Mouse (Mus musculus) heart, embryonic 12.5 days (tissue): ENCODE results near the gene Reps2. TPM values are rescaled to one million over a fixed set of nuclear protein-coding genes. Genes with fewer than 3 reads are reported as not detected.

ENCODE experiments used
- ATAC-seq: fragments of 200-750 bp; cut with Nextera tagmentation; 2 replicates; pipeline ENCODE4 v1.8.0; 2017; ENCODE audit warnings: moderate TSS enrichment, moderate library complexity; ENCODE audit not compliant: insufficient number of reproducible peaks, low FRiP score
- H3K27ac ChIP-seq: fragments of 300-500 bp; sonication (generic); 2 replicates; pipeline ENCODE4 v1.5.1; 2016; ENCODE audit warnings: mild to moderate bottlenecking, moderate library complexity; ENCODE audit not compliant: poor library complexity, severe bottlenecking
- H3K27me3 ChIP-seq: fragments of 300-500 bp; sonication (generic); replicated peaks from 2 replicates; pipeline ENCODE4 v1.6.1; 2016; ENCODE audit warnings: mild to moderate bottlenecking, moderate library complexity
- H3K36me3 ChIP-seq: fragments of 300-500 bp; sonication (generic); 2 replicates; pipeline ENCODE4 v1.6.1; 2016; ENCODE audit warnings: mild to moderate bottlenecking, moderate library complexity
- H3K4me1 ChIP-seq: fragments of 300-500 bp; sonication (generic); replicated peaks from 2 replicates; pipeline ENCODE4 v1.6.1; 2016; ENCODE audit warnings: mild to moderate bottlenecking
- H3K4me2 ChIP-seq: fragments of 300-500 bp; sonication (generic); 2 replicates; pipeline ENCODE4 v1.6.1; 2016; ENCODE audit warnings: mild to moderate bottlenecking, moderate library complexity
- H3K4me3 ChIP-seq: fragments of 300-500 bp; sonication (generic); 2 replicates; pipeline ENCODE4 v1.5.1; 2016; ENCODE audit warnings: mild to moderate bottlenecking
- H3K9ac ChIP-seq: fragments of 300-500 bp; sonication (generic); 2 replicates; pipeline ENCODE4 v1.6.1; 2016; ENCODE audit warnings: mild to moderate bottlenecking, moderate library complexity
- H3K9me3 ChIP-seq: fragments of 300-500 bp; sonication (generic); replicated peaks from 2 replicates; pipeline ENCODE4 v1.6.1; 2016; ENCODE audit warnings: mild to moderate bottlenecking, moderate library complexity
- WGBS: fragments of 180-500 bp; shearing (Covaris S2); methylation state at CpG from one replicate; pipeline ENCODE4 v1.1.7; 2016; 5-methylcytosine and 5-hydroxymethylcytosine counted together
- polyA plus RNA-seq: library from polyadenylated mRNA; unstranded; fragments of >200 nt; fragmentation: Nextera tagmentation; extraction: Ambion mirVana; gene quantifications from 2 replicates; pipeline ENCODE4 v1.2.1, GENCODE M21; 2016

Gene Reps2
- polyA plus RNA-seq, 1 experiment from 2014 or later = 0.52 TPM

DNA sequence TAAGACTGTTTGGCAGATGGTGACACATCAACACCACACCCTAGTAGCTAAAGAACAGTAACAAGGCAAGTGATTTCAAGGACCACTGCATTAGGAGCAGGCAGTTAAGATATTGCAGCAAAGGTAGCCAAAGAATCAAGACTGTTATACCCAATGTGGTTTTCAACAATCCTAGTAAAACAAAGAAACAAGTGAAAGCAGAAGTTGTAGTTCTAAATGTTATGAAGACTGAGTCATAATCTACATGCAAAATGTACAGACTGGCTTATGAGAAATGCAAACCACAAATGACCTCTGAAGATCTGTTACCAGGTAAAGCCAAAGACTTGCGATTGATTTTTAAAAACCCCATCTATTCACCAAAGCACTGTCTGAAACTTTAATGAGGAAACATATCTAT, 101.5 kb downstream of the Reps2 start:
- Histone ChIP-seq H3K4me3 (no peak overlapping the region), H3K27me3 (no peaks in the 10 kb centered on the region), H3K9ac (no peak overlapping the region), H3K9me3 (no peaks in the 10 kb centered on the region), H3K27ac (no peak overlapping the region), H3K36me3 (no peaks in the 10 kb centered on the region), H3K4me2 (no peak overlapping the region), H3K4me1 (no peaks in the 10 kb centered on the region)
- ATAC-seq = no peak
- 76% methylated on average over 1 of the region's 1 CpGs for WGBS

DNA sequence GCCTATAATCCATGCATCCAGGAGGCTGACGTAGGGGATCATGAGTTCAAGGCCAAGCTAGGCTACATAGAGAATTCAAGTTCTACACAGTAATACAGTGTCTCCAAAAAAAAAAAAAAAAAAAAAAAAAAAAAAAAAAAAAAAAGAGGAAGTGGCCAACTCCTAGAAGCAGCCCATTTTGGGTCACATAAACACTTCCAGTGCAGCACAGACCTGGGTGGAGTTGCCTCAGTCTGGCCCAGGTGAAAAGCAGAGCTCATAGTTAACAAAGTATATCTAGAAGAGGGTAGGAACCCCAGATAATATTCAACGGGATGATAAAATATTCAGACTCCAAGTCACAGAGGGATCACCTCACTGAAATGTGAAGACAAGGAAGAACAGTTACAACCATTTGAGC, 112.4 kb downstream of the Reps2 start:
- Histone ChIP-seq H3K9me3 (no peaks in the 10 kb centered on the region), H3K4me1 (no peaks in the 10 kb centered on the region), H3K36me3 (no peaks in the 10 kb centered on the region), H3K4me3 (no peak overlapping the region), H3K27ac (no peak overlapping the region), H3K4me2 (no peak overlapping the region), H3K27me3 (no peaks in the 10 kb centered on the region), H3K9ac (no peak overlapping the region)
- ATAC-seq = no peak
- WGBS = 76% methylated on average over 2 of the region's 2 CpGs

DNA sequence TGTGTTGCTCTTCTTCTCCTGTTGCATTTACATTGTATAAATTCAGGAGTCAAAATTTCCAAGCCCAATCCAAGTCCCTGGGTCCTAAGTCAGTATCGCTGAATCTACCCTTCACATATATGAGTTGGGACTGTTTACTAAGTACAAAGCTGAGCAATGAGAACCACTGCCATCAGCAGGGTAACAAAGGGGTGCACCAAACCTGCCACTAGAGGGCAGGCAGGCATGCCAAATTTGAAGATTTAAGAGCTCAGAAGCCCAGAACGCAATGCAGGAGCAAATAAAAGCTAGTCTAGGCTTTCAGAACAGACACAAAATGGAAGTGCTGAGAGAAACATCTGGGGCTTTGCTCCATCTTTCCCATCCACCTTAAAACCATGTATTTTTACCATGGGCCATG, 116.2 kb downstream of the Reps2 start:
- Histone ChIP-seq H3K4me3 (no peak overlapping the region), H3K27ac (no peak overlapping the region), H3K27me3 (no peaks in the 10 kb centered on the region), H3K4me1 (no peaks in the 10 kb centered on the region), H3K4me2 (no peak overlapping the region), H3K9me3 (no peaks in the 10 kb centered on the region), H3K36me3 (no peaks in the 10 kb centered on the region), H3K9ac (no peak overlapping the region)
- 26% methylated on average over 2 of the region's 2 CpGs for WGBS
- ATAC-seq = no peak

DNA sequence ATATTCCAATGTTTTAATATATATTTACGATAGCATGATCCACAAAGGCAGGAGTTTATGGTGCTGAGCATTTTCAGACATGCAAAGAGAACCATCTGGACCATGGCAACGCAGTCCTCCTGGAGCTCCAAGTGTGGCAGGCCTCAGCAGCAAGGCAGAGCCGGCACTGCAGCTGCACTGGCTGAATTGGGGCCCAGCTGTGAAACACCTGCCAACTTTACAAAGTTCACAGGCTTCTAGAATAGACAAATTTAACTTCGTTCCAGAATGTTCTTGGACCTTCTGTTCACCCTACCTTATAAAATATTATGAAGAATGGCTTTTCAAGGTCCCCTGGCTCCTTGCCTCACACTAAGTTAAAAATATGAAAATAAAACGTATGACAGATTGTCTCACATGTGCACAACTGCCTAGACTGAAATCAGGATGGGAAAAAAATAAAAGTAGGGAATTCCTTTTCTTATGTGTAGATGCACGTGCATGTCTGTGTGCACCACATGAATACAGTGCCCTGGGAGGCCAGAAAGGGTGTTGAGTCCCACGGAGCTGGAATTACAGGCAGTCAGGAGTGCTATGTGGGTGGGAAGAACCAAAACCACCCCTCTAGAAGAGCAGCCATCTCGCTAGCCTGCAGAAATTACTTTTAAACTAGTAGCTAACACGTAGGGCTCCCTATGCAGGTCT, 121.5 kb downstream of the Reps2 start:
- Histone ChIP-seq H3K4me2 (no peak overlapping the region), H3K9ac (no peak overlapping the region), H3K4me3 (no peak overlapping the region), H3K27me3 (no peaks in the 10 kb centered on the region), H3K27ac (no peak overlapping the region), H3K36me3 (no peaks in the 10 kb centered on the region), H3K9me3 (no peaks in the 10 kb centered on the region), H3K4me1 (no peaks in the 10 kb centered on the region)
- ATAC-seq = no peak
- WGBS = 65% methylated on average over 9 of the region's 9 CpGs

DNA sequence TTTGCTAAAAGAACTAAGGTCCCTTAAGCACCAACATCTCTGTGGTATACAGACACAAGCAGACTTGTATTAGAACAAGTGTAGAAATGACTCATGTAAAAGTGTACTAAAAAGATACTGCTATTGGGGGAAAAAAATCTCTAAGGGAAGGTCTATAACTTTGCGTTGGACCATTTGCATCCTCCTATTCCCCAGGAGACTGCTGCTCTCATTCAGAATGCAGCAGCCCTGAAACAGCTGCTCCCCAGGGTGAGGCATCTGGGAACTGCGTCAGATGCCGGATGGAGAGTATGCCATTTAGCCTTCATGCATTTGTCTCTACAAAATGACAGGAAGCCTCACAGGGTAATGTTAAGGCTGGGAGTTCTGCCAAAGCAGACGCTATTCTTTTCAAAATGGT, 122.3 kb downstream of the Reps2 start:
- Histone ChIP-seq H3K4me3 (no peak overlapping the region), H3K27ac (no peak overlapping the region), H3K27me3 (no peaks in the 10 kb centered on the region), H3K4me1 (no peaks in the 10 kb centered on the region), H3K4me2 (no peak overlapping the region), H3K9me3 (no peaks in the 10 kb centered on the region), H3K36me3 (no peaks in the 10 kb centered on the region), H3K9ac (no peak overlapping the region)
- WGBS = 59% methylated on average over 4 of the region's 4 CpGs
- no peak for ATAC-seq

DNA sequence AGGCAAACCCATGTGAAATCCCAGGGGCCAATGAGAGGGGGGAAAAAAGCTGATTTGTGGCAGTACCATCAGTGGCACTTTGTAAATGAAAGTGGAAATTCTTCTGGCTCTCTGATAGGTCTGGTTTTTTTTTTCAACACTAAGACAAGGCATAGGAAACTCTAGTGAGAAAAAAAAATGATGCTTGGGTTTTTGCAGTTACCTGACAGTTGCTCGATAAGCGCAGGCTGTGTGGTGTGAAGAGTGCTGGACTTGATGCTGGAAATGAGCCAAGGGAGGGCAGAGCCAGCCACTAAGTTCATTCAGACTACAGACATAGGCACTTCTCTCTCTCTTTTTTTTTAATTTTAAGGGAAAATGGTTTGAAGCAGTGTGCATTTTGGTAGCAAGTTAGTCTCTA, 123.1 kb downstream of the Reps2 start:
- Histone ChIP-seq H3K4me2 (no peak overlapping the region), H3K36me3 (no peaks in the 10 kb centered on the region), H3K9ac (no peak overlapping the region), H3K27ac (no peak overlapping the region), H3K4me3 (no peak overlapping the region), H3K27me3 (no peaks in the 10 kb centered on the region), H3K9me3 (no peaks in the 10 kb centered on the region), H3K4me1 (no peaks in the 10 kb centered on the region)
- WGBS = 56% methylated on average over 2 of the region's 2 CpGs
- no peak for ATAC-seq

DNA sequence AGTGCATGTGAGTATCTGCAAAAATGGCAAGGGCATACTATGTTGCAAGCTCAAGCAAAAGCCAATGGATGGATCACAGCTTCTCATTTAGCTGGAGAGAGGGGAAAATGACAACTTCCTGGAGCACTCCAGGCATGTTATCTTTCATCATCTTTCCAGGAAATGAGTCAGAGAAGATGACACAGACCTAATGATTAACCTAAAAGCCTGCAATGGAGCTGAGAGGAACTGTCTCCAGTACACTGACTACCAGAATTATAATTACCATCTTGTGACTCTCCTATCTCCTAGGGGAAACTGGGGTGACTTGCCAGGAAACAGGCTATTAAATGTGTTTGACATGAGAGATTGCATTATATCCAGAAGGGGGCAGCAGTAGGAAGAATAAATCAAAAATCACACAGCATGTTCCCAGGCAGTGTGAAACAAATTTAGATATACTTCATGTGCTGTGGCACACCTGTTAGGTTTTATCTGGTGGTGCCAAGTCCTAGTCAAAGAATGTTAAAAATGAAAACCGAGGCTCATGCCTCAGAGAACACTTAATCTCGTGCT, 132.9 kb downstream of the Reps2 start:
- Histone ChIP-seq H3K4me3 (no peak overlapping the region), H3K9ac (no peak overlapping the region), H3K4me1 (no peaks in the 10 kb centered on the region), H3K27me3 (0 out of 2 replicates have a peak, but pooled peaks cover 5% of the 10 kb centered on the region), H3K4me2 (no peak overlapping the region), H3K27ac (no peak overlapping the region), H3K36me3 (no peaks in the 10 kb centered on the region), H3K9me3 (no peaks in the 10 kb centered on the region)
- WGBS = 55% methylated on average over 2 of the region's 2 CpGs
- no peak for ATAC-seq

DNA sequence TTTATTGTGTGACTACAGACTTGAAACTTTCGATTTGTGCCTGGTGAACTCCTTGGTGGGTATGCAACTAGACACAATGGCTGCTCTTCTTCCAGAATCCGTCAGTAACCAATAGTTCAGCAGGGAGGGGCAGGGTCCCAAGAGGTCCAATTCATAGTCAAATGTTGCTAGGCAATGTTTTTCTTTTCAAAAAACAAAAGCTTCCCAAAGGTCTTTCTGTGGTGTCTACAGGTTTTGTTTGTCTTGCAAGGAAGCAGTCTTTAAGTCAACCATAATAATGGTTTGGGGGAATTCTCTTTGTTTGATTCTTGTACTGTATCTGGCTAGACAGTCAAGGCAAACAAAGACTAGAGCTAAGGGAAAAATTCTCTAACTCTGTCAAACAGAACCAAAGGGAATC, 138.3 kb downstream of the Reps2 start:
- Histone ChIP-seq H3K4me3 (no peak overlapping the region), H3K4me2 (no peak overlapping the region), H3K27ac (no peak overlapping the region), H3K36me3 (no peaks in the 10 kb centered on the region), H3K9me3 (no peaks in the 10 kb centered on the region), H3K9ac (no peak overlapping the region), H3K4me1 (no peaks in the 10 kb centered on the region), H3K27me3 (0 out of 2 replicates have a peak, but pooled peaks cover 5% of the 10 kb centered on the region)
- no peak for ATAC-seq
- WGBS = 57% methylated on average over 2 of the region's 2 CpGs

DNA sequence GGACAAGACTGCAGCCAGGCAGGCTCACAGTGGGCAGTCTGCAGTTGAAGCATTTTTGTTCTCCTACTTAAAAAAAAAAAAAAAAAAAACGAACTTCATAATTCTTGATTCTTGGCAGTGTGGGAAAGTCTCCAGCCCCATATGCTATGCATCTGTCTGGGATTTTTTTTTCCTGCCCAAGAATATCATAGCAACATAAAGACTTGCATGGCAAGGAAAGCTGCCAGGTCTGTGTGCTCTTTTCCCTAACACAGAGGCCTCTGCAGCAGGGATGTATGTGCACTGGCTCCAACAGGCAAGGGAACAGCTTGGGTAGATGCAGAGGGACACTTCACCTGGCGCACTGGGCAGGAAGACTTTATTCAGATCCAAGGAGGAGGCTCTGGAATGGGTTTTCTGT, 140.0 kb downstream of the Reps2 start:
- no peak for ATAC-seq
- Histone ChIP-seq H3K27me3 (no peaks in the 10 kb centered on the region), H3K36me3 (no peaks in the 10 kb centered on the region), H3K27ac (no peak overlapping the region), H3K4me1 (no peaks in the 10 kb centered on the region), H3K9me3 (no peaks in the 10 kb centered on the region), H3K4me2 (no peak overlapping the region), H3K4me3 (no peak overlapping the region), H3K9ac (no peak overlapping the region)
- WGBS = 54% methylated on average over 2 of the region's 2 CpGs

DNA sequence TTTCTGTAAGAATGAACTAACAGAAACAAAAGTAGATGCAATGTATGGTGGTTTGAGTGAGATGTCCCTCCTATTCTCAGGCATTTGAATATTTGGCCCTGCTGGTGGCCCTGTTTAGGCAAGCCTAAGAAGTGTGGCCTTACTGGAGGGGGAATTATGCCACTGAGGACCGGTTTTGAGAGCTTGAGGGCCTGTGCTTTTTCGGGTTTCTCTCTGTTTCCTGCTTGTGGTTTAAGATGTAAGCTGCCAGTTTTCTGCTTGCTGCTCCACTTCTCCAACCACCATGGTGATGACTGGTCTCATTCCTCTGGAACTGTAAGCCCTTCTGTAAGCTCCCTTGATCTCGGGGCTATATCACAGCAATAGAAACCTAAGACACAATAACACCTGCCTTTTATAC, 142.5 kb downstream of the Reps2 start:
- no peaks in the 10 kb centered on the region for H3K9me3 ChIP-seq
- WGBS = 65% methylated on average over 3 of the region's 3 CpGs
- H3K4me2 ChIP-seq = no peak overlapping the region
- no peak for ATAC-seq
- H3K27ac ChIP-seq = no peak overlapping the region
- no peak overlapping the region for H3K9ac ChIP-seq
- no peaks in the 10 kb centered on the region for H3K27me3 ChIP-seq
- no peaks in the 10 kb centered on the region for H3K4me1 ChIP-seq
- H3K4me3 ChIP-seq = no peak overlapping the region
- H3K36me3 ChIP-seq = no peaks in the 10 kb centered on the region

DNA sequence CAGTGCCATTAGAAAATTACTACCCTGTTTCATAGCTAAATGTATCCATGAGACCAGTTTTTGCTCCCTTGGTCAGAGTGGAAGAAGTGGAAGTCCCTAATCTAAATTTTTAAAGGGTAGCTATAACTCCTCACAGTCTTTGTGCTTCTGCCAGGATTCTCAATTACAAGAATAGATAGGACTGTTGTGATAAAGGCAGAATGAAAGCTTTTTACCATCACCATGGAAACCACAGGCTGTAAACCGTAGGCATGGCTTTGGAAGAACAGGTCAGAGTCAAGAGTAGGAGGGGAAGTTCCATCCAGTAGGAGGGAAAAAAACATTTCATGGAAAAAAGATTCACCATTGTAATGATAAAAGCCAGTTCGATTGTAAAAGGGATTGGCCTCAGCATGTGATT, 147.0 kb downstream of the Reps2 start:
- Histone ChIP-seq H3K9me3 (no peaks in the 10 kb centered on the region), H3K9ac (no peak overlapping the region), H3K4me1 (no peaks in the 10 kb centered on the region), H3K4me3 (no peak overlapping the region), H3K27me3 (no peaks in the 10 kb centered on the region), H3K36me3 (no peaks in the 10 kb centered on the region), H3K27ac (no peak overlapping the region), H3K4me2 (no peak overlapping the region)
- 43% methylated on average over 2 of the region's 2 CpGs for WGBS
- ATAC-seq = no peak

DNA sequence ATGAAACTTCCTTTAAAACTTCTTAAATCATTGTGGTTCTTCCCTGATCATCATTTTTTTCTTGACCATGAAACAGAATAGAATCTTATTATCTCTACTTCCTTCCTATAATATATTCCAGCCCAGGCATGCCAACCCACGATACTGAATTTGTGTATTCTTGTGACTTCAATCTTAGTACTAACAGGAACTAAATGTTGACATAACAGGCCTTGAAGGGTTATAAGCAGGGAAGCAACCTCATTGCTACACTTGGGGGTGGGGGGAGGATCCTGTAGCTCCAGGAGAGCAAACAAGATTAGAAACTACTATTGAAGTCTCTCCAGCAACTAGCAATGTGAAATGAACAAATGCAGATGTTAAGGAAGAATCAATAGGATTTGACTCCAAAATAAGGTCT, 154.8 kb downstream of the Reps2 start:
- WGBS = 38% methylated on average over 1 of the region's 1 CpGs
- Histone ChIP-seq H3K9ac (no peak overlapping the region), H3K27ac (no peak overlapping the region), H3K4me2 (no peak overlapping the region), H3K4me1 (no peaks in the 10 kb centered on the region), H3K27me3 (no peaks in the 10 kb centered on the region), H3K4me3 (no peak overlapping the region), H3K36me3 (no peaks in the 10 kb centered on the region), H3K9me3 (no peaks in the 10 kb centered on the region)
- no peak for ATAC-seq
